Mouse (Mus musculus) adrenal gland, postnatal 25 days (tissue): ENCODE measurements around the gene Ttll4. TPM values are rescaled to one million over a fixed set of nuclear protein-coding genes. Genes with fewer than 3 reads are reported as not detected.

Experiments
- DNase-seq: peaks from one replicate; pipeline ENCODE4 v3.0.0; 2021; ENCODE audit warnings: mixed read lengths
- long read RNA-seq: library from polyadenylated mRNA; stranded (forward); transcript quantifications from one replicate; pipeline ENCODE4 v2.0.0, GENCODE M21; 2021
- total RNA-seq: library from RNA; stranded (reverse); gene quantifications from 2 replicates; pipeline ENCODE4 v1.2.3, GENCODE M21; 2021

Ttll4 gene
- 22.0 and 26.5 TPM in 2 replicates for total RNA-seq
- long read RNA-seq, partial matches to known transcripts: 0 of 3 reads
- long read RNA-seq, other reads (novel, unspliced or antisense): 3 of 3 reads

DNA sequence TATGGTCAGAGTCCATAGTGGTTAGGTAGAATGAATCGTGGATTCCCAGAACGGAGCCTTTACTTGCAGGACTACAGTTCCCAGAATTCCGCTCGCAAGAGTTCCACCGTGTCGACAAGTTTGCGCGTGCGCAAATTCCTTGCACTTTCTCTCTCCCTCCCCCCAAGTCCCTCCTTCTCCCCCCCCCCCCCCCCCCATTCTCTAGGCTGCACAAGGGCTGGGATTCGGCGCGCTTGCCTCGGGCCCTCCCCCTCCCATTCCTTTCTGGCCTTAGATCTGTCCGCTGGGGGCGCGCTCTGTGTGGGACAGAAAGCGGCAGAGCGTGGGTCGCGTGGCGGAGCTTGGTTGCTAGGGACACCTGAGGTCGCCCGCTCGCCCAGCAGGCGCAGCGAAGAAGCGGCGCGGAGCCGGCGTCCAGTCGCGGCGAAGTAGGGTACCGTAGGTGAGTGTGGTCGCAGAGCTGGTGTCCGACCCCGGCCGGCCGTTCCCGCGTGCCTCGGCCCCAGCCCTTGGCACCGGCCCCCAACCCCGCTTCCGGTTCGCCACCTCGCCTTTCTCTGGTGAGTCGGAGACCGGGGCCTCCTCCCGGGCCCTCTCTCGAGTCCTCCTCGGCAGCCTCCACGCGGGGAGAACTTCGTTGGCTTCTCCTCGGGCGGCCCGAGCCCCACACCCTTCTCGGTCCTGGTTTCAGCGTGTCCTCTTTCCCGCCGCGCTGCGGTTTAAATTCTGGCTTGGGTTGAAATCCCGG, at the start of gene Ttll4:
Gene Ttll4, plus strand, starts transcription at position 298 of the 748 bp plus-strand sequence.
- DNase-seq: peak; percentile 95

DNA sequence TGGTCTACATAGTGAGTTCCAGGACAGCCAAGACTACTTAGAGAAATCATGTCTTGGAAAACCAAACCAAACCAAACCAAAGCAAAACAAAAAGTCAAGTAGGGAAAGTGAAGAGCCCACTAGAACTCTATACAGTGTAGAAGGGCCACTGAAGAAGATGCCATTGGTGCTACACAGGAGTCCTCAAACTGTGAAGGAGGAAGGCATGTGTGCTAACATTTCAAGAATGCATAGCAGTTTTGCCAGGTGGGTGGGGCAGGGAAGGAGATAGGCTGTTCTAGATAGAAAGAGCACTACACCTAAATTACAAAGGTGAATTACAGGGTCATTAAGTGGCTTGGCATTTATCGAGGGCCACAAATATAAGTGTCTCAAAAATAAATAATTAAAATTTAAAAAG, 37.4 kb upstream of the Ttll4 start:
- no peak for DNase-seq

DNA sequence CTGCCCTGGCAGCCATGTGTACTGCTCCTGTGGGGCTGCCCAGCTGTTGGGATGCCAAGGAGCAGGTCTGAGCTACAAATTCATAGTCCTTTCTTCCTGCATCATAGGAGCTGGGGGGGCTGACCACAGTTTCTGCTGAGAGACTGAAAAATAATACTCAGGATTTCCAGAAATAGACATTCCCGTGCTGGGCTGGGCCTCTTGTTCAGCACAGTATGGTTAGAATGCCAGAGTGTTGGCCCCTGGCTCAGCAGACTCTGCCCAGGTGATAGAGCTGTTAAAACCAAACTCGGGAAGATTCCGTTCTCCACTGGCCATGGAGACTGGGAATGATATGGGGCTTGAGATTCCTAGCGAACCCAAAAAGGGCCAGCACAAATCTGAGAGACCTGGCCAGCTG, 35.5 kb upstream of the Ttll4 start:
- DNase-seq: no peak

DNA sequence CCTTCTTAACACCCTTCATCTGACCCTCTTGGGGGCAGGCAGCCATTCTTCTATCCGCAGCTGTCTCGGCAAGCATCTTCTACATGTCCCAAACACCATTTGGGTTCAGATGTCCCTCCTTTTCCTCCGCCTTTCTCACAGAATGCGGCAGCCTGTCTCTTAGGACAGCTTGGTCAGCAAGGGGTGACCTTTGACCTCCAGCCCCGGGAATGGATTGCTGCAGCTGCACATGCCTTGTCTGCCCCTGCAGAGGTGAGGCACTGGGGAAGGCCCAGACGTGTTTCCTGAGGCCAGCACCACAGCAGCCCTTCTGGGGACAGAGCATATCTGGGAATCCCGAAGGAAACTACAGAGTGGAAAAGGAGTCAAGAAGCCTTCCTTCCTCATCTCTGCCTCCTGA, 33.5 kb upstream of the Ttll4 start:
- DNase-seq: no peak

DNA sequence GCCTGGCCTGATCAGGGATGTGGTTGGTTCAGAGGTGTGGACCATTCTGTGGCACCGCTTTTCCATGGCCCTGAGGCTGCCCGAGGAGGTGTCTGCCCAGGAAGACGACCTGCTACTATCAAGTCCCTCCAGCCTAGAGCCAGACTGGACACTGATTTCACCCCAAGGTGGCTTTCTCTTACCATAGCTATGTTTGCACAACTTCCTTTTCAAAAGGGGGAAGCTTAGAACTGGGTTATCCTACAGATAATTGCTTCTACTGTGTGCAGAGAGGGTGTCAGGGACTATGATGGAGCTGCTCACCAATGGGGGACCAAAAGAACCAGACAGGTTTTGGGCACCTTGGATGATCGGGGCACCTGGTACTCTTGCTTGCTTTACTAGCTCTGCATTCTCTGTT, 28.8 kb upstream of the Ttll4 start:
- no peak for DNase-seq

DNA sequence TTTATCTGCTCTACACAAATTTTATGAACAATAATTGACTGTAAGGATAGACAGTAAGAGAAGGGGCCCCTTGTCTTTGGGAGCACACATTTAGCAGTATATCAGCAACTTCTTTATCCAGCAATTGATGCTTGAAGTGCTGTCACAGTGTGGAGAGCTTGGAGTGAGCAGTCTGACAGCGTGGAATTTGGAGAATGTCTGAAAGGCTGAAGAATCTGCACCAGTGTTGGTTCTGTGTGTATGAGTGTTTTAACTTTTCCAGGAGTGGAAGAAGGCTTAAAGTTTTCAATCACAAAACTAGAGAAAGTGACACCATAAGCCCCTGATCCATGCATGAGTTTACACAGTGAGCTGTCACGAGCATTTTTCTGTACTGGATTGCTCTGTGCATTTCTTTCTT, 18.0 kb upstream of the Ttll4 start:
- DNase-seq: no peak

DNA sequence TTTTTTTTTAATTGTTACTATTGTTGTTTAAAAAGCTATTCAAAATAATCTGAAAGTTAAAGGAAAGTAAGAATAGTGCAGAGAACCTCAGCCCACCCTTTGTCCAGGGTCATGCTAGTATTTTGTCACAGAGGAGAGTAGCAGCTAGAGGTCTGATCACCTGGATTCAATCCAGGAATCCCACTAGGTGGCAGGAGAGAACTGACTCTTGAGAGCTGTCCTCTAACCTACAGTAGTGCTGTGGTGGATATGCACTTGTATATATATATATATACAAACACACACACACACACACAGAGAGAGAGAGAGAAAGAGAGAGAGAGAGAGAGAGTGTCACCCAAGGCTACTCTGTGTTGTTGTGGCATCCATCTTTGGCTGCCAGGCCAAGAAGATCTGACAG, 17.6 kb upstream of the Ttll4 start:
- DNase-seq: no peak

DNA sequence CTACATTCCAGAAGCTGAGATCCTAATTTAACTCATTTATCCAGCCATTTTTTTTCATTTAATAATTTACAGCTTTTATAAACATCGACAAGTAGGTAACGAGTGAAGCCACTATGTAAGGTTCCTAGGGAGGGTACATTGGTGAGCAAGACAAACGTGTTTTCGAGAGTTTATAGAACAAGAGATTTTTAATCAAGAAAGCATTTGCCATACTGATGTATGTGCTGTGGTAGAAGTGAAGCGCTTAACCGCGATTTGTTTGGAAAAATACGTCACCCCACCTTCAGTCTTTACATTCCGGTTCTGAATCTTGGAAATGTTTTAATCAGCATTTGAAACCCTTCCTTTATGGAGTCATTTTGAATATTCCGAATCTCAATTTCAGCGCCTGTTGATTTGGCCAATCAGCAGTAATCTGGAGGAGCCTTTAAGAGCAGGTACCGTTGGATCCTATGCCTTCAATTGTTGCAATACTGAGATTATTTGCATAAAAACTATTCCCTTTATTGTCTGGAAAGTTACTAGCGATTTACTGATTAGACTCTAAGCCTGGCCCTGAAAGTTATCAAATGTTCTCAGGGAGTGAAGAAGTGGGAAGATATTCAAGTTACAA, 814 bp downstream of the Ttll4 start:
- DNase-seq: no peak

DNA sequence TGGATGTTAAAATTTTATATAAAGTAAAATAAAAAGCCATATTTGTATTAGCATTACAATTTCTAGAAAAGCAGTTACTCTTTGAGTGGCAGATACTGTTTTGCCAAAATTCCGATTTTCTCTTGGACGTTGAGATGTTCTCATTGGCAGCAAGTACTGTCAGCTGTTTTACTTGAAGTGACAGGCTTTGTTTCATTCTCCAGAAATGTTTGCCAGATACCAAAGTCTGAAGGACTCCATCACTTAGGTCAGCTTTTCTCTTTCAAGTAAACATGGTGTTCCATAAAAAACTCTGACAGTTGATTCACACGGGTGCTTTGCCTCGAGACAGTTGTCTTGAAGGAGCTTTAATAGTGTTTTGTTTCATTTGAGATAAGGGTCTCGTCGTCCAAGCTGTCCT, 3.6 kb downstream of the Ttll4 start:
- no peak for DNase-seq

DNA sequence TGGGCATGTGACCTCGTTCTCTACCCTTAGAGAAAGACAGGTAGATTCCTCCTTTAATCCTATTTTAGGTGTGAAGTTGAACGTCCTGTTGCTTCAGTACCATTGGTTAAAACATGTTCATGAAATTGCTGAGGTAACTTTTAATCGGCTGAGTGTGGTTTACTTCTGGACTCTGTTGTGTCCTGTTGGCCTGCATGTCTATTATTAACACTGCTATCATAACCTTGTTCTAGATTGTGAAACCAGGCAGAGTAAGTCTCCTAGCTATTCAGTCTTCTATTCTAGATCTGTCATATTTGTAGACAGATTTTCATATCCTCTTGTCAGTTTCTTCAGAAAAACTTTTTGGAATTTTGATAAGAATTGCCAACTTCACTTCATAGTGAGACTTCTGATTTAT, 6.8 kb downstream of the Ttll4 start:
- DNase-seq: no peak

DNA sequence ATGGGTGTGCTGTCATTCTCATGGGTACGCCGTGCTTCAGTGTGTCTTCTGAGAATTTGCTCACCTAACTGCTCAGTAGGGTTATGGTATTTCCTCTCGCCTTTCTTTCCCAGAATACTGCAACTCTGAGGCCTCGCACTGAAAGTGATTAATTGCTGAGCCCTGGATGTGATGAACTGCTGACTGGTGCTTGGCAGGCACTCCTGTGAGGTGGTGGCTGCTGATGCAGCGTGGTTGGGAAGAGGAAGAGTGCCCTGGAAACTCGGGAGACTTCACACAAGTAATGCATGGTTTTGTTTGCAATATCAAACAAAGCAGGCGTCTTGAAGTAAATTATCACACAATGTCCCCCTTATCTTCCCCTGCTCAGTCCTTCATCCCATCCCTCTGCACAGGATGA, 11.2 kb downstream of the Ttll4 start:
- no peak for DNase-seq

DNA sequence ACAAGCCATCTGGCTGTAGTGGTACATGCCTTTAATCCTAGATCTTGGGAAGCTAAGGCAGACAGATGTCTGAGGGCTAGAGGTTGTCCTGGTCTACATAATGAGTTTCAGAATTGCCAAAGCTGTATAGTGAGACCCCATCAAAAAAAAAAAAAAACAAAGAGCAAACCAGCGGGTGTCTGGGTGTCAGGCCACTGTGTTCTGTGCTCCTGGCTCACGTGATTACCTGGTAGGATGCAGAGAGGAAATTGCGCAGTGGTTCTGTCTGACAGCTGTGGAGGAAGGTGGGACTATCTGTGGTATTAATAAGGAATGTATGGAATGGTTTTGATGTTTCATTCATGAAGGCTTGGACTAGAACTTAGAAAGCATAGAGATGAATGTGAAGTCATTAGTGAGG, 15.3 kb downstream of the Ttll4 start:
- no peak for DNase-seq

DNA sequence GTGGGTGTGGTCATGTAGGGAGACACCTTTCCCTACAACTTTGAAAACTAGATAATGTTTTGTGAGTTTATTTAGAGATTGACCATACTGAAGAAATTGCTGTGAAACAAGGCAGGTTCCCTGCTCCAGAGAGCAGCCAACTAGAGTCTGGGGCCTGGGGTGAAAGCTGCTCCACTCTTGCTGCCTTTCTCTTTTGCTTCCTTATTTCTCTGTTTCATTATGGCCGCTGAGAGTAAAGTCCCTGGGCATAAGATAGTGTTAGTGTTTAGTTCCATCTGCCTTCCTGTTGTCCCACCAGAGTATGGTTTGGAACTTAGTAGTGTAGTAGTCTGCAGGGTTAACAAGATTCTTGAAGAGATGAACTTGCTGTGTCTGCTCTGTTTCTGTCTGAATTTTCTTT, 16.3 kb downstream of the Ttll4 start:
- no peak for DNase-seq

DNA sequence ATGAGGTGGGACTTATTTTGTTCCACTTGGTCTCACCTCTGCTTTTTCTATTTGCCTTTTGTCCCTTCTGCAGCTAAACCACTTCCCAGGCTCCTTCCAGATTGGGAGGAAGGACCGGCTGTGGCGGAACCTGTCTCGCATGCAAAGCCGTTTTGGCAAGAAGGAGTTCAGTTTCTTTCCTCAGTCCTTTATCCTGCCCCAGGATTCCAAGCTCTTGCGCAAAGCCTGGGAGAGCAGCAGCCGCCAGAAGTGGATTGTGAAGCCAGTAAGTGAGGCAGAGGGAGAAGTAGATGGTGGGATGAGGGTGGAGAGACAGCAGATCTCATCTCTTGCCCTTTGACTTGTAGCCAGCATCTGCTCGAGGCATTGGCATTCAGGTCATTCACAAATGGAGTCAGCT, 25.6 kb downstream of the Ttll4 start:
- no peak for DNase-seq

DNA sequence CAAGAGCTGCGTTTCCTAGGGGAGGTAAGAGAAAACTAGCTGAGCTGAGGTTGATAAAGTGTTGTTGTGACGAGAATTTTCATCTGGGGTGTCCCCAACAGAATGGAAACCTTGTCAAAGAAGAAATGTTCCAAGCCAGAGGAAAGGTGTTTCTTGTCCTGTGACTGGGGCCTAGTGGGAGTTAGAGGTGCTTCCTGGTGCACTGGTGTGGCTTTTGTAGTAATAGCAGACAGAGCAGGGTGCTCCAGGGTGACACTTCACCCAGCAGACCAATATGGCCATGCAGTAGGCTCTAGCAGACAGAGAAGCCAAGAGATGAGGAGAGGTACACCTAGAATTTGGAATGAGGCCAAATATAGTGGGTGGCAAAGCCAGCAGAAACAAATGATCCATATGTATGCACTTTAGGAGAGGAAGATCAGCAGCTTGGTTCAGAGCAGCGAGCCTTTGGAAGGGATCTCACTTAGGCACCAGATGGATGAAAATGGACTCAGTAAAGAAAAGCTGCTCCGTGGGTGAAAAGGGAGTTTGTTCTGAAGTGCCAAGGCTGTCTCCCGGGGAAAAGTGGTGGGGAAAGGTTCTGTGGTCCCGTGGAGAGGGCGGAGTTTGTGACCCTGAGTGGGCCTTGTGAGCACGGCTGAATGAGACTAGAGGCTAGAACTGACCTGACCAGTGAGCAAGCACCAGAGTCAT, 32.5 kb downstream of the Ttll4 start:
- DNase-seq: no peak

DNA sequence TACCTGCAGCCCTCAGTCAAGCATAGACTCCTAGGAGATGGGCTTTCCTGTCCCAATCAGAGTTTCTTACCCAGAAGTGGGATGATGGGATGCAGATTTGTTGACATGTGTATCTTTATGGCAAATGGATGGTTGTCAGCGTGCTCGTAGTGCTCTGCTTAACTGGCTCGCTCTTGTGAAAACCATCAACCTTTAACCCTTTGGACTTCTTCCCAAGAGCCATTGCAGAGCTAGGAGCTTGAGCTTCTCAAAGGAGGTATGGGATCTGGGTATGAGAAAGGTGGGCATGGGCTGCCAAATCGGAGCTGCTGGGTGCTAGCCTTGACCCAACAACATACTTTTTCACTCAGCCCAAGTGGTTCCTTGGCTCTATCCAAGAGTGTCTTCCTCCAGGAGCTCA, 34.3 kb downstream of the Ttll4 start:
- no peak for DNase-seq

DNA sequence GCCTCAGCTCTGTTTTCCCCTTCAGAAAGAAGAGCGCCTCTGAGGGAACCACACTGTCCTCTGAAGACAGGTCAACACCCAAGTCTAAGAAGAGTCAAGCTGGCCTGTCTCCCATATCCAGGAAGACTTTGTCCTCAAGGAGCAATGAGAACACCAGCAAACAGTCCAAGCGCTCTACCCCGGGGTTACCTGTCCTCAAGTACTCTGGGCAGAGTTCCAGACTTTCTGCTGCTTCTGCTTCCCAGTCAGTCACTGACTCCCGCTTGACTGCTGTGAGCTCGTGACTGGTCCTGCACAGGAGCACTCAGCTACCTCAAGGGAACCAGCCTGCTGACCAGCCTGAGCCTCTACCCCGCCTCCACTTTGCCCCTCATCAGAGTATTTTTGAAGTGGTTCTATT, 35.9 kb downstream of the Ttll4 start:
- no peak for DNase-seq

DNA sequence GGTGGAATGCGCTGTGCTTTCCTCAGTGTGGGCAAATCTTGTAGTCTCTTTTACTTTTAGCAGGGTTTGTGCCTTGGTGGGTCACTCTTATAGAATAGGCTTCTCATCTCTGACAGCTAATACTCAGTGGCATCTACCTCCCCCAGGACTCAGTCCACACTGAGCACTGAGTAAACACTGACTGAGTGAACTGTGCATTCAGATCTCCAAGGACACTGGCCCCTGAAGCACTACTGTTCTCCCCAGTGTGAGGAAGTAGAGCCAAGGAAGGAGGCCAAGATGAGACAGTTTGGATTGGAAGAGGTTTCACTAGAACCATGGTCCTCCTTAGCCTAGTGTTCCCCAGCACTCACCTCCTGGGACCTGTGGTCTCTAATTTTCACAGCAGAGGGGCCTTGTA, 36.8 kb downstream of the Ttll4 start:
- no peak for DNase-seq

DNA sequence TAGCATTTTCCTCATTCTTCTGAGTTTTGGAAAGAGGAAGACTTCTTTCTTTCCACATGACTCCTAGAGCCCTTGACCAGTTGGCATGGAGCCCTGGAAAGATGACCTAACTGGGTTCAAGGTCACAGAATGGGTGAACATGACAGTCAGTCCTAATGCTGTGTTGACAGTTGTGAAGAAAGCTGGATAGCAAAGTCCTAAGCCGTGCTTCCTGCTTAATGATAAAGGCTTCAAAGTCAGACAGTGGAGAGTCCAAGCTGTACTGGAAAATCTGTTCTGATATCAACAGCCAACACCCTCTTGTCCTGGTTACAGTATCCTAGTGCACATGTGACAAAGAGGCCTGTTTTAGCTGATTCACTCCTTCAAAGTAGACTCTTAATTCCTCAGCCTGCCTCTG, 37.2 kb downstream of the Ttll4 start:
- DNase-seq: peak; percentile 44

DNA sequence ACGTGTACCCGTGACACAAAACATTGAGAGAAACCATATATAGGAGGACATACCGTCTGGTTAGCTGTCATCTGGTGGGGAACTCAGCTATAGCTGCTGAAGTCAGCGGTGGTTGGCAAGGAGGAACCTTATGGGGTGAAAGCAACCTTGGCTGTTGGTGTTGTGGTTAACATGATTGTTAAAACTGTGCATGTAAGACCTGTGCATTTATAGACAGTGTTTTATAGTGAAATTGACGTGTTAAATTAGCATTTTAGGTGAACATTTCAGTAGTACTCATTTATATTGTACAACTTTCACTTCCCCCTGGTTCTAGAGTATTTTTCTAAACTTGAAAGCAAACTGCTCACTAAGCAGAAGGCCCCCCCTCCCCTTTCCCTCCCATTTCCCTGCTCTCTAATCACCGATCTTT, 40.6 kb downstream of the Ttll4 start:
- no peak for DNase-seq

DNA sequence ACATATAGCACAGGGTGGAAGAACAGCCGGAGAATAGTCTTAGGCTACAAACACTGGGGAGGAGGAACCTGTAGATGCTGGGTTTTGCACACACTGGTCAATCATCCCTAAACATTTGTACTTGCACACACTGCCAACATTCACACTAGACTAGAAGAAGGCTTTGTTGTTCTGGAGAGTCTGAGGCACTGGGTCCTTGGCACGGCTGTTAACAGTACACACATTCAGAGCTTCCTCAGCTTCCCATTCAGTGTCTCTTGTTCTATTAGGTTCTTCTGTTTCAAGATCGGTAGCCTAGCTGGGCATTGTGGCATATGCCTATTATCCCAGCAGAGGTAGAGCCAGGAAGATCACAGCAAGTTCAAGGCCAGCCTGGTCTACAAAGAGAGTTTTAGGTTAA, 42.6 kb downstream of the Ttll4 start:
- no peak for DNase-seq

DNA sequence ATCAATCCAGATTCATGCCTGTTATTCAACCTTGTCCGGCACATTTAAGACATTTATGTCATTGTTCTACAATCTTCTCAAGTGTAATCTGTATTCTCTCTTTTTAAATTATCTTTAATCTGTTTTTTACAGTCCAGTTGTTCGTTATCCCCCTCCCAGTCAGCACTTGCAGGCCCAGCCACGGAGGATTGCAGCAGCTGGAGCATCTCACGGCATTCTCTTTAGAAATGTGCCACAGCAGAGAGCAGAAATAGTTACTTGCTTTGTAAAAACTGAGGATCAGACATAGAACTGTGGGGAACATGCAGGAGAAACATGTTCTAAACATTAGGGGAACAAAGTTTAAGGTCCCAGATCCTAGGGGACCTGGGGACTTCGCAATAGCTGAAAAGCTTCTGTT, 43.5 kb downstream of the Ttll4 start:
- no peak for DNase-seq

DNA sequence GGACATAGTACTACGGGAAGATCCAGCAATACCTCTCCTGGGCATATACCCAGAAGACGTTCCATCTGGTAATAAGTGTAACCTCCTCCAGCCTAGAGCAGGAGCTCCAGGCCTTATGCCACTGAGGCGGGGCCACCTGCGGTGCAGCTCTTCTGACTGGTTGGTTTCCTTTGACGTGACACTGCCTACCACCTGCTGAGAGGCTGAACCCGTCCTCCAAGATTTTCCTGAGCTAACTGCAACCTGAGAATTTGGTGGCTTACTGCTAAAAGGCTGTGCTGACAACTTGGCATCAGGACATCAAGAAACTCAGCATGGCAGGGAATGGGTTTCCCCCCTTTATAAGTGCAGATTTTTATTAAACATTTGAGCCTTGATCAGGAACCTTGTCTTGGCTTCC, 48.0 kb downstream of the Ttll4 start:
- no peak for DNase-seq

DNA sequence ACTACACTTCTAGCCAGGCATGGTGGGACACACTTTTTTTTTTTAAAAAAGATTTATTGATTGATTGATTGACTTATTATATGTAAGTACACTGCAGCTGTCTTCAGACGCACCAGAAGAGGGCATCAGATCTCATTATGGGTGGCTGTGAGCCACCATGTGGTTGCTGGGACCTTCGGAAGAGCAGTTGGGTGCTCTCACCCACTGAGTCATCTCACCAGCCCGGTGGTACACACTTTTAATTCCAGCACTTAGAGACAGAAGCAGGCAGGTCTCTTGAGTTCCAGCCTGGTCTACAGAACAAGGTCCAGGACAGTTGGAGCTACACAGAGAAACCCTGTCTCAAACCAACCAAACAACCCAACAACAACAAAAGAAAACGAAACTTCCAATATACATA, 50.5 kb downstream of the Ttll4 start:
- no peak for DNase-seq
